Mouse (Mus musculus): ENCODE measurements at regions not wholly inside any gene's neighbourhood (a gene's known extent, or its start where the extent isn't known, plus 50 kb on each side); places are given as distances from the start of the nearest gene placed in this dataset.

DNA sequence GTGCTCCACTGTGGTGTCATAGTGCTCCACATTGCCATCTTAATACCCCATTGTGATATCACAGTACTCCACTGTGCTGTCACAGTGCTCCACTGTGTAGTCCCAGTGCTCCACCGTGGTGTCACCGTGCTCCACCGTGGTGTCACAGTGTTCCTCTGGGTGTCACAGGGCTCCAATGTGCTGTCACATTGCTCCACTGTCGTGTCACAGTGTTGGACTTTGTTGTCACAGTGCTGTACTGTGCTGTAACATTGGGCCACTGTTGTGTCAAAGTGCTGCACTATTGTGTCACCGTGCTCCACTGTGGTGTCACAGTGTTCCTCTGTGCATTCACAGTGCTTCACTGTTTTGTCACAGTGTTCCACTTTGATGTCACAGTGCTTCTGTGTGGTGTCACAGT, 64.6 kb upstream of the Trpm1 start:
- TF ChIP-seq CTCF (IDR thresholded peaks at IDR 0.05; ENCODE audit: low read depth): no peak
- TF ChIP-seq EP300 (IDR thresholded peaks at IDR 0.05; ENCODE audit: low read depth): no peak

All from liver, postnatal 0 days (tissue).